Mouse (Mus musculus) liver, embryonic 14.5 days (tissue): Measurements from ENCODE around the gene 1700042G07Rik.

ENCODE experiments used
- CTCF ChIP-seq: IDR thresholded peaks from 2 replicates; pipeline ENCODE4 v1.5.1; 2016; ENCODE audit warnings: antibody characterized with exemption, low read depth, control low read depth
- EP300 ChIP-seq: IDR thresholded peaks from 2 replicates; pipeline ENCODE4 v1.6.1; 2016; ENCODE audit warnings: antibody characterized with exemption, low read depth

GRCm38 (mm10) chr4:116175711-116176542 lies 2.8 kb downstream of the 1700042G07Rik start:
- TF ChIP-seq EP300 (peak; percentile 66), CTCF (no peak)
